In the genomic region with DNA sequence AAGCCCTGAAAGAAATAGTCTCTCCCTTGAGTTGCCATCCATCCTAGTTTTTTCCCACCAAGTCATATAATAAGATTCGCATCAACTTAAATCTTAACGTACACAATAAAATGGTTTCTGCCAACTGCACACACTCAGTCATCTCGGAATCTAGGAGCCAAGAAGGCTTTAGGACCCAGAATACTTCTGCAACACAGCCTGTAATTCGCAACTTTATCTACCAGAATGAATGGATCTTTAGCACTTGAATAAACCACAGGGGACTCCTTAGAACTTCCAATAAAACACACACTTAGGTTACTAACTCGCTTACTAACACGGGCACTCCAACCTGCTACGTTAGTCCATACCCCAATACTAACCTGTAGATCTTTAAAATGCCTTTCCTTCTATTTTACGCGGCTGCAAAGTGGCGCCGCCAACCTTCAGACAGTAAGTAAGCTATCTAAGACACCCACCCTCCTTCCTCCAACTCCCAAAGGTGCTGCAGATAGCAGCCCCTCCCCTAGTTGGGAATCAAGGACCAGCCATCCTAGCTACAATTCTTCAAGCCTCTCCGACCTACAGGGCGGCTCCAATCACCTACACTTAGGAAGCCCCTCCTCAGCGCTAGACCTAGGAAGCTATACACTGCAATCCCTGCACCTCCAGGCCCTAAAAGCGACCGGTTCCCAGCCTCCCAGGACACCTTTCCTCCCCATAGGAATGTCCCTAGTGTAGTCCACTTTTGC, we compare ENCODE assay signal across 8 mouse cellular contexts. TPM values are rescaled to one million over a fixed set of nuclear protein-coding genes. Genes with fewer than 3 reads are reported as not detected.
DNase-seq lines count a peak whose midpoint lies in the region; ATAC-seq and TF ChIP-seq lines count a peak whose summit lies in the region.

No protein-coding gene starts in this region.

- no peak for TF ChIP-seq POLR2A in cerebellum, adult 2 months (IDR thresholded peaks at IDR 0.05; ENCODE audit: borderline replicate concordance, insufficient read depth, low read length)
- TF ChIP-seq POLR2A in myocyte (IDR thresholded peaks at IDR 0.05; ENCODE audit: insufficient read length, low read depth), result no peak

- peak; percentile 19 to 22 for DNase-seq in cerebellum, adult 18-20 months
- DNase-seq in cerebellum, adult 8-10 months, result no peak
- peak; percentile 16 to 22 for DNase-seq in B cell, adult 2 months
- DNase-seq in cerebellum, adult 2 months, result peak; percentile 16 to 37
- DNase-seq in ovary, adult 18-20 months (ENCODE audit: low spot score), result no peak

- TF ChIP-seq CTCF in cerebellum, adult 2 months (IDR thresholded peaks at IDR 0.05; ENCODE audit: borderline replicate concordance, insufficient read depth, low read depth, low read length), result no peak

- peak; percentile 41; the same call in 1 of the 2 replicates for ATAC-seq in heart, embryonic 13.5 days (ENCODE audit: extremely low read depth, insufficient number of reproducible peaks, low FRiP score, low TSS enrichment)
- ATAC-seq in limb, embryonic 12.5 days (ENCODE audit: insufficient number of reproducible peaks, insufficient read depth, low FRiP score, low TSS enrichment, low read depth), result peak; percentile 59; the same call in 1 of the 2 replicates

- no peaks in the 10 kb centered on the region for H3K27me3 ChIP-seq in cerebellum, adult 2 months (ENCODE audit: control insufficient read depth, insufficient read depth, low read length)
- H3K27me3 ChIP-seq in heart, embryonic 13.5 days (replicated peaks), result no peaks in the 10 kb centered on the region
- H3K27me3 ChIP-seq in limb, embryonic 12.5 days, result no peaks in the 10 kb centered on the region
- no peaks in the 10 kb centered on the region for H3K27me3 ChIP-seq in myocyte (ENCODE audit: control insufficient read depth, insufficient read depth, insufficient read length)

- H3K9me3 ChIP-seq in heart, embryonic 13.5 days, result no peaks in the 10 kb centered on the region
- H3K9me3 ChIP-seq in limb, embryonic 12.5 days, result no peaks in the 10 kb centered on the region

- H3K4me1 ChIP-seq in cerebellum, adult 2 months (ENCODE audit: control insufficient read depth, insufficient read depth, low read length), result no peaks in the 10 kb centered on the region; the same call in 1 of the 2 replicates
- H3K4me1 ChIP-seq in heart, embryonic 13.5 days, result peaks cover 25% of the 10 kb centered on the region
- peaks cover 14% of the 10 kb centered on the region for H3K4me1 ChIP-seq in limb, embryonic 12.5 days (replicated peaks)

- under 1% methylated on average over 16 of the region's 16 CpGs for WGBS in cerebellum, adult 2 months
- WGBS in heart, embryonic 13.5 days, result under 1% methylated on average over 16 of the region's 16 CpGs
- 2% methylated on average over 16 of the region's 16 CpGs for WGBS in limb, embryonic 12.5 days

- peak overlapping the region; percentile 79 for H3K4me2 ChIP-seq in heart, embryonic 13.5 days
- peak overlapping the region; percentile 66 for H3K4me2 ChIP-seq in limb, embryonic 12.5 days
- H3K4me2 ChIP-seq in myocyte (ENCODE audit: low read depth), result peak overlapping the region; percentile 70

- peak overlapping the region; percentile 42 for H3ac ChIP-seq in myocyte (ENCODE audit: control insufficient read depth, insufficient read length)

- 0 out of 2 replicates have a peak overlapping the region, but pooled peaks have one; percentile 88 for H3K27ac ChIP-seq in cerebellum, adult 2 months (ENCODE audit: insufficient read depth, low read length)
- peak overlapping the region; percentile 87 for H3K27ac ChIP-seq in heart, embryonic 13.5 days (replicated peaks)
- H3K27ac ChIP-seq in limb, embryonic 12.5 days, result peak overlapping the region; percentile 94

- peaks cover 10% of the 10 kb centered on the region for H3K36me3 ChIP-seq in heart, embryonic 13.5 days
- H3K36me3 ChIP-seq in limb, embryonic 12.5 days, result peaks cover 4% of the 10 kb centered on the region; the same call in 1 of the 2 replicates
- H3K36me3 ChIP-seq in myocyte (ENCODE audit: control insufficient read depth, insufficient read depth), result no peaks in the 10 kb centered on the region

- peaks cover 58% of the 10 kb centered on the region for H3K79me2 ChIP-seq in myocyte (ENCODE audit: control insufficient read depth, insufficient read depth)

- peak overlapping the region; percentile 83 for H3K4me3 ChIP-seq in cerebellum, adult 2 months (replicated peaks; ENCODE audit: insufficient read depth, low read depth, low read length)
- H3K4me3 ChIP-seq in heart, embryonic 13.5 days, result peak overlapping the region; percentile 99
- peak overlapping the region; percentile 94 for H3K4me3 ChIP-seq in limb, embryonic 12.5 days (replicated peaks)
- H3K4me3 ChIP-seq in myocyte, result peak overlapping the region; percentile 92

- peak overlapping the region; percentile 98 for H3K9ac ChIP-seq in heart, embryonic 13.5 days
- H3K9ac ChIP-seq in limb, embryonic 12.5 days (replicated peaks), result peak overlapping the region; percentile 98

TF ChIP-seq in myocyte, 11 proteins besides CTCF, POLR2A, EP300 and RAD21:
- no peak for TF ChIP-seq REST (IDR thresholded peaks at IDR 0.05; ENCODE audit: insufficient read depth, insufficient read length)
- TF ChIP-seq CEBPB (IDR thresholded peaks at IDR 0.05; ENCODE audit: insufficient read depth, poor library complexity, severe bottlenecking), result 0 out of 2 replicates have a peak, but pooled peaks have one; percentile 1
TF ChIP-seq in myocyte: peak in this region for 1.

RNA-seq across cellular contexts. Expression of a gene that starts 1.0 kb away (rescaled TPM):
- 50.9 and 54.3 TPM in 2 replicates for polyA plus RNA-seq in cerebellum, adult 2 months (2012; rRNA removed)
- 22.7 and 28.4 TPM in 2 replicates for polyA plus RNA-seq in heart, embryonic 13.5 days (2015; fragmentation: Nextera tagmentation; extraction: Ambion mirVana)
- polyA plus RNA-seq in limb, embryonic 12.5 days (2016; fragmentation: Nextera tagmentation; extraction: Ambion mirVana), result 73.9 TPM in 2 replicates
- polyA plus RNA-seq in myocyte (2012; fragmentation: generic; extraction: Trizol), result 44.0 TPM

RNA-seq across cellular contexts. Expression of a gene that starts 1.0 kb away (rescaled TPM):
- polyA plus RNA-seq in cerebellum, adult 2 months (2012; rRNA removed), result 9.2 and 12.6 TPM in 2 replicates
- 18.3 and 20.4 TPM in 2 replicates for polyA plus RNA-seq in heart, embryonic 13.5 days (2015; fragmentation: Nextera tagmentation; extraction: Ambion mirVana)
- polyA plus RNA-seq in limb, embryonic 12.5 days (2016; fragmentation: Nextera tagmentation; extraction: Ambion mirVana), result 38.0 and 51.8 TPM in 2 replicates
- polyA plus RNA-seq in myocyte (2012; fragmentation: generic; extraction: Trizol), result 4.0 TPM

RNA-seq across cellular contexts. Expression of a gene that starts 16.1 kb away (rescaled TPM):
- polyA plus RNA-seq in cerebellum, adult 2 months (2012; rRNA removed), result 4.0 and 5.7 TPM in 2 replicates
- polyA plus RNA-seq in heart, embryonic 13.5 days (2015; fragmentation: Nextera tagmentation; extraction: Ambion mirVana), result 10.4 and 13.7 TPM in 2 replicates
- polyA plus RNA-seq in limb, embryonic 12.5 days (2016; fragmentation: Nextera tagmentation; extraction: Ambion mirVana), result 16.8 and 22.0 TPM in 2 replicates
- 10.0 TPM for polyA plus RNA-seq in myocyte (2012; fragmentation: generic; extraction: Trizol)

RNA-seq across cellular contexts. Expression of a gene that starts 33.0 kb away (rescaled TPM):
- 245 and 250 TPM in 2 replicates for polyA plus RNA-seq in cerebellum, adult 2 months (2012; rRNA removed)
- 382 and 427 TPM in 2 replicates for polyA plus RNA-seq in heart, embryonic 13.5 days (2015; fragmentation: Nextera tagmentation; extraction: Ambion mirVana)
- polyA plus RNA-seq in limb, embryonic 12.5 days (2016; fragmentation: Nextera tagmentation; extraction: Ambion mirVana), result 447 and 463 TPM in 2 replicates
- 417 TPM for polyA plus RNA-seq in myocyte (2012; fragmentation: generic; extraction: Trizol)

RNA-seq across cellular contexts. Expression of a gene that starts 33.2 kb away (rescaled TPM):
- polyA plus RNA-seq in cerebellum, adult 2 months (2012; rRNA removed), result 67.5 and 71.7 TPM in 2 replicates
- 58.1 and 61.1 TPM in 2 replicates for polyA plus RNA-seq in heart, embryonic 13.5 days (2015; fragmentation: Nextera tagmentation; extraction: Ambion mirVana)
- 32.9 and 33.7 TPM in 2 replicates for polyA plus RNA-seq in limb, embryonic 12.5 days (2016; fragmentation: Nextera tagmentation; extraction: Ambion mirVana)
- 42.8 TPM for polyA plus RNA-seq in myocyte (2012; fragmentation: generic; extraction: Trizol)

Comparison
In these comparisons a context has a peak if more than half of its experiments do, and no peak if none do; other contexts are left out.
1. DNase-seq: peak in cerebellum, adult 18-20 months (2 of 2), B cell, adult 2 months (2 of 2) and cerebellum, adult 2 months (2 of 2); none in cerebellum, adult 8-10 months (single experiment) and ovary, adult 18-20 months (single experiment).
2. Peak in every context shown above with its lines, with median percentiles within 50 percentile points of each other: H3K27ac ChIP-seq, H3K4me3 ChIP-seq and H3K4me2 ChIP-seq.